Mouse (Mus musculus) testis, postnatal 14 days (tissue): Measurements from ENCODE around the gene Sox8.

Experiments used
- DNase-seq: peaks from one replicate; pipeline ENCODE4 v3.0.0; 2021; ENCODE audit warnings: low spot score

Gene Sox8

GRCm38 (mm10) chr17:25555666-25556629 is 14.5 kb downstream of the Sox8 start:
- DNase-seq: no peak

GRCm38 (mm10) chr17:25555159-25555558 is 15.3 kb downstream of the Sox8 start:
- no peak for DNase-seq

- no peak for DNase-seq
Measured at GRCm38 (mm10) chr17:25551313-25551712, 19.2 kb downstream of the Sox8 start.

- no peak for DNase-seq
Measured at GRCm38 (mm10) chr17:25550020-25550419, 20.5 kb downstream of the Sox8 start.

- no peak for DNase-seq
Measured at GRCm38 (mm10) chr17:25547026-25547425, 23.5 kb downstream of the Sox8 start.

- no peak for DNase-seq
Measured at GRCm38 (mm10) chr17:25541768-25542167, 28.7 kb downstream of the Sox8 start.

- DNase-seq: no peak
Measured at GRCm38 (mm10) chr17:25540731-25541130, 29.8 kb downstream of the Sox8 start.

- peak; percentile 73 for DNase-seq
Measured at GRCm38 (mm10) chr17:25538945-25539875, 31.3 kb downstream of the Sox8 start.

GRCm38 (mm10) chr17:25530357-25531022 is 40.0 kb downstream of the Sox8 start:
- no peak for DNase-seq

- DNase-seq: no peak
Measured at GRCm38 (mm10) chr17:25522080-25522479, 48.4 kb downstream of the Sox8 start.

GRCm38 (mm10) chr17:25520492-25520891 is 50.0 kb downstream of the Sox8 start:
- no peak for DNase-seq

- DNase-seq: no peak
Measured at GRCm38 (mm10) chr17:25519511-25519910, 51.0 kb downstream of the Sox8 start.

- DNase-seq: no peak
Measured at GRCm38 (mm10) chr17:25518144-25518543, 52.3 kb downstream of the Sox8 start.

- no peak for DNase-seq
Measured at GRCm38 (mm10) chr17:25516315-25516714, 54.2 kb downstream of the Sox8 start.
